Mouse (Mus musculus): ENCODE data around the gene Nadk2.

- no peak for TF ChIP-seq CTCF (IDR thresholded peaks at IDR 0.05; ENCODE audit: borderline replicate concordance, extremely low read depth, insufficient read depth, insufficient read length)
- TF ChIP-seq POLR2A (IDR thresholded peaks at IDR 0.05; ENCODE audit: borderline replicate concordance, extremely low read depth, insufficient read depth, insufficient read length, poor library complexity, severe bottlenecking): no peak
These were observed 43.1 kb downstream of the Nadk2 start for GRCm38 (mm10) chr15:9114131-9114530.
